Mouse (Mus musculus): ENCODE results near the gene Esrrb.

Esrrb gene

DNA sequence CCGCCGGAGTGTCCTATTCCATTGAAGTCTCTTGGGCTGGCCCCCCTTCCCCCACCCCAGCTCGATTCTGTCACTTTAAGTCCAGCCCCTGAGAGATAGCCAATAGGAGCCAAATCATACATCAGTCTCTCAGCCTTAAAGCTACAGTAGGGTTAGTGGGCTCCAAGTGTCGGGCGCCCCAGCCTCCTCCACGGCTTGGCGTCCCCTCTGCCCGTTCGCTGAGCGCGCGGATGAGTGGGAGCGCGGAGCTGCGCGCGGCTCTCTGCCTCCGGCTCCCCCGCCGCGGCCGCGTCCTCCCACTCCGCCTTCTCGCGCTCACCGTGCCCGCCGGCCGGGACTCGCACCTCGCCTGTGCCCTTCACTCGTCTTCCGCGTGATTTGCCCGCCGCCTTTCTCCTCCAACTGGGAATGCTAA lies 60.6 kb downstream of the Esrrb start:
- DNase-seq (ENCODE audit: low read depth, low spot score), result peak; percentile 20

DNA sequence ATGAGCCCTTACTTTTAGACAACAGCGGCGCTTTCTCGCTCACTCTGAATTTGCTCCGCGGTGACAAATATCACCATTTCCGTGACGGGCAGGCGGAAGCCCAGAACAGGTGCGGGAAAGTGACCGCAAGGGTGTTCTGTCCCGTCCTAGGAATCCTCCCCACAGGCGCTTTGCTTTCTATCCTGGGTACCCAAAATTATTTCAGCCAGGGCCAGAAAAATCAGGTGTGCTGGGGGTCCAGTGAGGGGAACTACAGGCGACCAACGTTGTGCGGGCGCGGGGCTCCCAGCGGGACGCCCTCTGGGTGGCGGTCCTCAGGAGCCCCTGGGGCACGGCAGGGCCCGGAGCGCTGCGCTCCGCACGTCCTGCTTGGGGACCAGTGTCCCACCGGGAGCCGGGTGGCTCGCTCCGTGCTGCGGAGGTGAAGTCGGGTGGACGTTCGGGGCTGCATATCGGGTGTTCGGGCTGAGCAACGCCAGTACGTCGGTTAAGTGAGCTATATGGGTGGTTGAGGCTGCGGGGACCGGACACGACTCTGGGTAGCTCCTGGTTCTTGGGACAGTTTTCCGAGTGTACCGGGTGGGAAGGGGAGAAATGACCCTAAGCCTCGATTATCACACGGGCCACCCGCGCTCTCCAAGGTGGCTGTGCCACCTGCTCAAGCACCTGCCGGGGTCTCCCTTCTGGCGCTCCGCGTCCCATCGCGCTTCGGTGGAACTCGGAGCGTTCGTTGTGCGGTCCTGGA lies 61.4 kb downstream of the Esrrb start:
- no peak for DNase-seq (ENCODE audit: low read depth, low spot score)

- DNase-seq (ENCODE audit: low read depth, low spot score), result no peak
Measured at GRCm38 (mm10) chr12:86423102-86423501, 62.2 kb downstream of the Esrrb start.

DNA sequence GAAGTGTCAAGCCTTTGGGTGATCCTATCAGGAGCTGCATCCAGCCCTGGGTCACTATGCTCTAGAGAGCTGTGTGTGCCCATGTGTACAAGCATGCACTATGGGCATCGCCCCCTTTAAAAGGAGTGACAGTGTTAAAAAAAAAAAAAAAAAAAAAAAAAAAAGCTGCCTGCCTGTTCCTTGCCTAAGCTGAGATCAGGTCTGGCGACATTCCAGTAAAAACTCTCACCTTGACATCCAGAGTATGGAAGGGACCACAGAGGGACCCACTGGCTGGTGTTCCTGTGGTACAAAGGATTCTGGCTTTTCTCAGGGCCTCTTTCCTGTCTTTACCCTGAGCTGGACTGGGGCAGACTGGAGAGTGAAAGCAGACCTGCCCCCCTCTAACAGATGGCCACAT lies 66.7 kb downstream of the Esrrb start:
- DNase-seq (ENCODE audit: low read depth, low spot score), result no peak

GRCm38 (mm10) chr12:86431671-86432070 lies 70.8 kb downstream of the Esrrb start:
- no peak for DNase-seq (ENCODE audit: low read depth, low spot score)

- peak; percentile 82 for DNase-seq (ENCODE audit: low read depth, low spot score)
Measured at GRCm38 (mm10) chr12:86433371-86433821, 72.5 kb downstream of the Esrrb start.

DNA sequence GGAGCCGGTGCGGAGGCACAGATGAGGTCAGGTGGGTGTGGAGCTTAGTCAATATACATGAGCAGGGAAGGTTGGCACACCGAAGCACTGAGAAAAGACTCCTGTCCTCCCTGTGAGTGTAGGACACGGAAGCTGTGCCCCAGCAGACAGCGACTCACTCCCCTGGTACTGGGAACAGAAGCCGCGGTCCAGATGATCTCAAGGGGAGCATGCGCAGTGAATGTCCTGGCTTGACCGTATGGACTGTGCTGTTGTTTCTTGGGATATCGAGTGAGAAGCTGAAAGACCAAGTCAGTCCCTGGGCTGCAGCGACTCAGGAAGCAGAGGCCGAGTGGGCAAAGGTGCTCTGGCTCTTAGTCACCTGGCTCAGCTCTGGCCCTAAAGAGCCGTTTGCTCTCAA lies 74.7 kb downstream of the Esrrb start:
- DNase-seq (ENCODE audit: low read depth, low spot score), result no peak

GRCm38 (mm10) chr12:86450848-86451247 lies 89.9 kb downstream of the Esrrb start:
- DNase-seq (ENCODE audit: low read depth, low spot score), result no peak

DNA sequence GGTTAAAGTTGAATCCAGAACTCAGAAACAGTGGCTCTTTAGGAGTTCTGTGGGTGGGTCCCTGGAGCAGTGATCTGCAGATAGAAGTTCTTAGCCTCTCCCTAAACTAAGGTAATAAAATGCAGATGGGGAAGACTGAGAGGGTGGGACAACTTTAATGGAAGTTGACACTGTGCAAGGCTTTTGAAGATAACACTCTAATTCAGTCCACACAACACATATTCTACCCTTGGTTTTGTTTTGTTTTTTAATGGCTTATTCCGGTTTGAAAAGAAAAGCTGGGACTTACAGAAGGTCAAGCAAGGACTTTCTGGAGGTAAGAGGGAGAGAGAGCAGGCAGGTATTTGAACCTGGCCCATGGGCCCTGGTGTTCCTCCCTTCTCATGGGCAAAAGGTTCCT lies 94.1 kb downstream of the Esrrb start:
- DNase-seq (ENCODE audit: low read depth, low spot score), result no peak

DNA sequence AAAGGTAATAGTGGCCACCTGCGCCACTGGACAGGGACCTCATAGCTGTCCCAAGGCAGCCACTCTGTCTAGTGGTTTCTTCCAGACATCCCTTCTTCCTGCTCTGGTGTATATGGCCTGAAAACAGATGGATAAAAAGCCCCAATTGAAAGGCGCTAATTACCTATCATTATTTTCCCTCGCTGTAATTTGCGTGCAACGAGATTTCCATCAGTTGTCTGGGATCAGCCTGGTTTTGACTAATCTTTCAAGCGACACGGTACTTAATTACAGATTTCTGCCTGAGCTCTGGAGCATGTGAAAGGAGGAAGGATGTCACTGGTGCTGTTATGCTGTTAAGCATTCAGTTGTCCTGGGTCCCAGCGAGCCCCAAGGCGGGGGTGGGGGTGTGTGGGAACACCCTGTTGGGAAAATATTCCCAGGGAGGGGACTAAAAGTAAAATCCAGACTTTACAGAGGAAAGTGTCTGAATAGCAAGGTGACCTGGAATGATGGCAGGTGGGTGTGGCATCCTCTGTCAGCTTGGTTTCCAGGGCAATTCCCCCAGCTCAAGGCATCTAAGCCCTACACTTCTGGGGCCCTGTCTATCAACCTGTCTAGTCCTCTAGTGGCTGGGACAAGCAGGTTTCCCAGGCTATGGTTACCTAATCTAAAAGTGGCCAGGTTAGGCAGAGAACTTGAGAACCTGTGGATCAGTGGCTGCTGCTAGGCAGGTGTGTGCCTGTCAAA lies 102.0 kb downstream of the Esrrb start:
- no peak for DNase-seq (ENCODE audit: low read depth, low spot score)

DNA sequence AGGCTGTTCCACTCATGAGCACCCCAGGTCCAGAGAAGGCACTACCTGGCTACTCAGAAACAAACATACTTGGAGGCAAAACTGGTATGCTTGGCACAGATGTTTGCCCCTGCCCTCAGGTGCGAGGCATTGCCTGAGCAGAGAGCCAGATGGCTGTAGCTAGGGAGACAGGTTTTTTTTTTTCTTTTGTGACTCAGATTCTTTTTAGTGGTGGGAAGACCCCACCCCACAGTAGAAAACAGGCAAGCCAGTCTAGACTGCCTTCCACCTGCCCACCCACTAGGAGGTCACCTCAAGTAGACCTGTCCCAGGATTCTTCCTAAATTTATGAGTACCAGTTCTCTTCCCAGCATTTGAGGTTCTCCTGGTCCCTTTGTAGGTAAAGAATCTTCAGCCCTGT lies 103.5 kb downstream of the Esrrb start:
- no peak for DNase-seq (ENCODE audit: low read depth, low spot score)

- DNase-seq (ENCODE audit: low read depth, low spot score), result no peak
Measured at GRCm38 (mm10) chr12:86466180-86466579, 105.3 kb downstream of the Esrrb start.

- DNase-seq (ENCODE audit: low read depth, low spot score), result no peak
Measured at GRCm38 (mm10) chr12:86469919-86470318, 109.0 kb downstream of the Esrrb start.

- no peak for DNase-seq (ENCODE audit: low read depth, low spot score)
Measured at GRCm38 (mm10) chr12:86470912-86471311, 110.0 kb downstream of the Esrrb start.

- peak; percentile 7 for DNase-seq (ENCODE audit: low read depth, low spot score)
Measured at GRCm38 (mm10) chr12:86473630-86474029, 112.7 kb downstream of the Esrrb start.

DNA sequence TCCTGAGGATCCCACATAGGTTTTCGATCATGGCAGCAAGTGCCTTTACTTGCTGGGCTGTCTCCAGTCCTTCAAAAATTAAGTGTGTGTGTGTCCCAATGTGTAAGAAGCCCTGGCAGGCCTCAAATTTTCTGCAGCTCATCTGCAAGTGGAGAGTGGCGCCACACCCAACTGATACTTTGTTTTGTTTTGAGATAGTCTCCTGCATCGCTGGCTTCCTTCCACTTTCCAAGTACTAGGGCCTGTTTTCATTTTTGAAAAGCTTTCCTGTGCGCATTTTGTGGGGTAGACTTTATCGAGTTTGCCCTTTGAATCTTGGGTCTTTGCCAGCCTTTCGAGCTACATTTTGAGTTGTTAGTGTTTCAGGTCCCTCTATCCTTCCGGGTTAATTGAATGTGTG lies 115.1 kb downstream of the Esrrb start:
- DNase-seq (ENCODE audit: low read depth, low spot score), result no peak

DNA sequence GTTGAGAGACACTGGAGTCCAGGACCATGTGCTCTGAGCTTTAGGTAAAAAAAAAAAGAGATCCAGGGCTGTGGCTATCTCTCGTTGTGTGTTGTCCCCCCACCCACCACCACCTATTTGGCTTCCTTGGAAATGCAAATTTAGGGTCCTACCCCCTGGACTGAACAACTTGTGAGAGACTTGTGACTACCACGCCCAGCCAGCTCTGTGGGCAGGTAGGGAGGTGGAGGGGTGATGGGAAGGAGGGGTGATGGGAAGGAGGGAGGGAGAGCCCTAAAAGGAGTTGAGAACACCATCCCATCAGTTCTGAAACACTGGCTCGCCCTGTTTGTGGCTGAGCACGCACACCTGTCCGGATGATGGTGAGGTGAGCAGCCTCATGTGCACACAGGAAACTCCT lies 118.0 kb downstream of the Esrrb start:
- DNase-seq (ENCODE audit: low read depth, low spot score), result no peak

- no peak for DNase-seq (ENCODE audit: low read depth, low spot score)
Measured at GRCm38 (mm10) chr12:86482029-86482428, 121.1 kb downstream of the Esrrb start.

DNA sequence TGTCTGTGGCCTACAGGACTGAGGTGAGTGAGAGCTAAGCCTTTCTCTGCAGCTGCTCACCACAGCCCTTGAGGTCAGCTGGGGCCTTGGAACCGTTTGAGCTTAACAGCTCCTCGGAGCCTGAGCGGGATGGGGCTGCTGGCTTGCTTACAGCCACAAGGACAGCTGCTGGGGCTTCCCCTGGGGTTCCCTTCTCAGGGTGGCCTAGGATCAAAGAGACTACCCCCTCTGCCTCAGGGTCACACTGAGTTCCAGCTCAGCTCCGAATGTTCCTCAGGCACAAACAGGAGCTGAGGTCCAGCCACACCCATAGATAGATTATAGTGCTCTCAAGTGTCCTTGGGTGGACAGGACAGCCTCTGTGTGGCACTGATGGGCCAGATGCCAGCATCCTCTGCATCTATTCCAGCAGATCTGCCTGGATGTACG lies 122.5 kb downstream of the Esrrb start:
- DNase-seq (ENCODE audit: low read depth, low spot score), result no peak

DNA sequence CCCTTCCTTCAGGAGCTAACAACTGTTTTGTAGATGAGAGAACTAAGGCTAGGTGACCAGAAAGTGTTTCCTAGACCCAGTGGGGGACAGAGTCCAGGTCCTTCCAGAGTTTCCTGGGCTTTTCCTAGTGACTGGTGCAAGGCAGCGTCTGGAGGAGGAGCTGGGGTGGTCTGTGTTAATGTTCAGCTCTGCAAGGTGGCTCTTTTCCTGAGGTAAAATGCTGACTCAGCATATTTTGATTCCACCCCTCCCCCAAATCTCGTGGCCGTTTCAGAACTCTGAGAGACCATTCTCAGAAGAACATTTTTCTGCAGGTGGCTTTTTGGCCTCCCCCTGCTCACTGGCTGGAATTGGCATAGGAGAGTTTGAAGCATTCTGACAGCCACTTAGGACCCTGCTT lies 127.1 kb downstream of the Esrrb start:
- no peak for DNase-seq (ENCODE audit: low read depth, low spot score)

DNA sequence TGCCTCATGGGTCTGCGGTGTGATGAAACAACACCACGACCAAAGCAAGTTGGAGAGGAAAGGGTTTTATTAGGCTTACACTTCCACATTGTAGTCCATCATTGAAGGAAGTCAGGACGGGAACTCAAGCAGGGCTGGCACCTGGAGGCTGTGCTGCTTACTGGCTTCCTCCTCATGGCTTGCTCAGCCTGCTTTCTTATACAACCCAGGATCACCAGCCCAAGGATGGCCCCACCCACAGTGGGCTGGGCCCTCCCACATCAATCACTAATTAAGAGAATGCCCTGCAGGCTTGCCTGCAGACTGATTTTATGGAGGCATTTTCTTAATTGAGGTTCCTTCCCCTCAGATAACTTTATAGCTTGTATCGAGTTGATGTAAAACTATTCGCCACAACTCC lies 129.1 kb downstream of the Esrrb start:
- no peak for DNase-seq (ENCODE audit: low read depth, low spot score)

DNA sequence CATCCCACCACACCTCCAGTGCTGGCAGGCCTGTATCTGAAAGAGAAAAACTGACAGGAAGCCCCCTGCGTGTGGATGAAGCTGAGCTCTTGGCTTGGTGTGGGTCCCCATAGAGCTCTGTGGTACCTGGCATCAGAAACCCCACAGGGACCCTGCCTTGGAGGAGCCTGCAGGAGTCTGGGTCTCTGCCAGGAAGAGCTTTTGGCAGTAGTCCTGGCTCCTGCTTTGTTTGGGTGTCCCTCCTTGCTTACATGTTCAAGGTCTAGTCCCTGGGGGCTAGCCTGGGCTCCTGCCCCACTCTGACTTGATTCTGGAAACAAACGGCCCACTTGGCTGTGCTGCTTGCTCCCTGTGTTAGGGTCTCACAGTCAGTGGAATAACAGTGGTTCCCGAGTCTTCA lies 130.6 kb downstream of the Esrrb start:
- DNase-seq (ENCODE audit: low read depth, low spot score), result no peak

DNA sequence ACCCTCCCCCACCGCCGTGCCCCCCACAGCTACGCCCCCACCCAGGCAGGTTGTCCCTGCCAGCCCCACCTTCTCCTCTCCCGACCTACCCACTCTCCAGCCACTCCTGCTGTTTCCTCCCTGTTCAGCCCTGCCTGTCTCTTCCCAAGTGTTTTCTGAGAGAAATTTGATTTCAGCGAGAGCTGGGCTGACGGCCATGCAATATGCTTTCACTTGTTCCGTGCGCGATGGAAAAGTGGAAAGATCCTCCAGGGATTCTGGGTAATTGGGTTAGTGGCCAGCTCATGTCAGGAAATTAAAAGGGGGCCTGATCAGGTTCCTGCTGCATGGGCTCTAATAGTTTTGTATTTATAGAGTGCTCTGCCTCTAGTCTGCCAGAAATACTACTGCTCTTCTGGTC lies 131.9 kb downstream of the Esrrb start:
- no peak for DNase-seq (ENCODE audit: low read depth, low spot score)
